Mouse (Mus musculus): ENCODE measurements around the gene Rdh5. TPM values are rescaled to one million over a fixed set of nuclear protein-coding genes. Genes with fewer than 3 reads are reported as not detected.

Rdh5 gene
- polyA plus RNA-seq, 1 experiment from 2014 or later, result 11.0 TPM

GRCm38 (mm10) chr10:128921883-128922821 lies 536 bp downstream of the Rdh5 start:
- peaks cover 13% of the 10 kb centered on the region for H3K36me3 ChIP-seq (replicated peaks)
- DNase-seq (ENCODE audit: extremely low spot score, low spot score), result no peak
- H3K27ac ChIP-seq, result peak overlapping the region; percentile 93
- peak overlapping the region; percentile 91 for H3K4me3 ChIP-seq
- peaks cover 56% of the 10 kb centered on the region for H3K4me1 ChIP-seq
- peaks cover 7% of the 10 kb centered on the region for H3K27me3 ChIP-seq (ENCODE audit: poor library complexity, severe bottlenecking)
- 76% methylated on average over 16 of the region's 16 CpGs for WGBS
- no peaks in the 10 kb centered on the region for H3K9me3 ChIP-seq

GRCm38 (mm10) chr10:128921251-128921650 lies 1.4 kb downstream of the Rdh5 start:
- peaks cover 21% of the 10 kb centered on the region for H3K36me3 ChIP-seq (replicated peaks)
- peak overlapping the region; percentile 20; the same call in 1 of the 2 replicates for H3K27ac ChIP-seq
- H3K9me3 ChIP-seq, result no peaks in the 10 kb centered on the region
- 0 out of 2 replicates have a peak, but pooled peaks cover 3% of the 10 kb centered on the region for H3K27me3 ChIP-seq (ENCODE audit: poor library complexity, severe bottlenecking)
- peaks cover 56% of the 10 kb centered on the region for H3K4me1 ChIP-seq
- no peak overlapping the region for H3K4me3 ChIP-seq
- DNase-seq (ENCODE audit: extremely low spot score, low spot score), result no peak
- WGBS, result 74% methylated on average over 1 of the region's 1 CpGs

- H3K36me3 ChIP-seq (replicated peaks), result peaks cover 24% of the 10 kb centered on the region
- no peak overlapping the region for H3K4me3 ChIP-seq
- H3K4me1 ChIP-seq, result peaks cover 56% of the 10 kb centered on the region
- 0 out of 2 replicates have a peak, but pooled peaks cover 3% of the 10 kb centered on the region for H3K27me3 ChIP-seq (ENCODE audit: poor library complexity, severe bottlenecking)
- peak overlapping the region; percentile 20; the same call in 1 of the 2 replicates for H3K27ac ChIP-seq
- no peaks in the 10 kb centered on the region for H3K9me3 ChIP-seq
- WGBS, result 77% methylated on average over 3 of the region's 3 CpGs
- DNase-seq (ENCODE audit: extremely low spot score, low spot score), result no peak
Measured at GRCm38 (mm10) chr10:128920736-128921161, 1.9 kb downstream of the Rdh5 start.

- no peak for DNase-seq (ENCODE audit: extremely low spot score, low spot score)
- Histone ChIP-seq H3K27me3 (ENCODE audit: poor library complexity, severe bottlenecking) (0 out of 2 replicates have a peak, but pooled peaks cover 3% of the 10 kb centered on the region), H3K36me3 (replicated peaks) (peaks cover 31% of the 10 kb centered on the region), H3K27ac (peak overlapping the region; percentile 36), H3K4me1 (peaks cover 56% of the 10 kb centered on the region), H3K9me3 (no peaks in the 10 kb centered on the region), H3K4me3 (no peak overlapping the region)
- WGBS, result 80% methylated on average over 7 of the region's 7 CpGs
Measured at GRCm38 (mm10) chr10:128919966-128920365, 2.7 kb downstream of the Rdh5 start.

GRCm38 (mm10) chr10:128919203-128919631 lies 3.5 kb downstream of the Rdh5 start:
- DNase-seq (ENCODE audit: extremely low spot score, low spot score), result no peak
- Histone ChIP-seq H3K4me3 (no peak overlapping the region), H3K27me3 (ENCODE audit: poor library complexity, severe bottlenecking) (0 out of 2 replicates have a peak, but pooled peaks cover 2% of the 10 kb centered on the region), H3K36me3 (replicated peaks) (peaks cover 33% of the 10 kb centered on the region), H3K27ac (peak overlapping the region; percentile 36), H3K4me1 (peaks cover 56% of the 10 kb centered on the region), H3K9me3 (no peaks in the 10 kb centered on the region)
- WGBS, result 13% methylated on average over 6 of the region's 6 CpGs

- Histone ChIP-seq H3K36me3 (replicated peaks) (peaks cover 41% of the 10 kb centered on the region), H3K27me3 (ENCODE audit: poor library complexity, severe bottlenecking) (no peaks in the 10 kb centered on the region), H3K9me3 (no peaks in the 10 kb centered on the region), H3K27ac (no peak overlapping the region), H3K4me3 (no peak overlapping the region), H3K4me1 (peaks cover 55% of the 10 kb centered on the region)
- no peak for DNase-seq (ENCODE audit: extremely low spot score, low spot score)
- WGBS, result 84% methylated on average over 7 of the region's 7 CpGs
Measured at GRCm38 (mm10) chr10:128918246-128918645, 4.4 kb downstream of the Rdh5 start.

GRCm38 (mm10) chr10:128917400-128917799 lies 5.3 kb downstream of the Rdh5 start:
- no peak for DNase-seq (ENCODE audit: extremely low spot score, low spot score)
- 85% methylated on average over 6 of the region's 6 CpGs for WGBS
- Histone ChIP-seq H3K9me3 (no peaks in the 10 kb centered on the region), H3K27ac (no peak overlapping the region), H3K36me3 (replicated peaks) (peaks cover 45% of the 10 kb centered on the region), H3K27me3 (ENCODE audit: poor library complexity, severe bottlenecking) (no peaks in the 10 kb centered on the region), H3K4me3 (no peak overlapping the region), H3K4me1 (peaks cover 54% of the 10 kb centered on the region)

GRCm38 (mm10) chr10:128916665-128917064 lies 6.0 kb downstream of the Rdh5 start:
- 86% methylated on average over 3 of the region's 3 CpGs for whole genome bisulfite sequencing
- Histone ChIP-seq H3K4me1 (peaks cover 49% of the 10 kb centered on the region), H3K27me3 (ENCODE audit: poor library complexity, severe bottlenecking) (peaks cover 3% of the 10 kb centered on the region; the same call in 1 of the 2 replicates), H3K27ac (no peak overlapping the region), H3K9me3 (no peaks in the 10 kb centered on the region), H3K36me3 (replicated peaks) (peaks cover 52% of the 10 kb centered on the region), H3K4me3 (no peak overlapping the region)
- no peak for DNase-seq (ENCODE audit: extremely low spot score, low spot score)

- DNase-seq (ENCODE audit: extremely low spot score, low spot score), result no peak
- Histone ChIP-seq H3K9me3 (no peaks in the 10 kb centered on the region), H3K27me3 (ENCODE audit: poor library complexity, severe bottlenecking) (peaks cover 14% of the 10 kb centered on the region), H3K36me3 (replicated peaks) (peaks cover 60% of the 10 kb centered on the region), H3K4me1 (peaks cover 46% of the 10 kb centered on the region), H3K4me3 (no peak overlapping the region), H3K27ac (no peak overlapping the region)
- WGBS, result 90% methylated on average over 2 of the region's 2 CpGs
Measured at GRCm38 (mm10) chr10:128915550-128915949, 7.1 kb downstream of the Rdh5 start.

- Histone ChIP-seq H3K27me3 (ENCODE audit: poor library complexity, severe bottlenecking) (peaks cover 21% of the 10 kb centered on the region), H3K27ac (no peak overlapping the region), H3K4me3 (no peak overlapping the region), H3K36me3 (replicated peaks) (peaks cover 60% of the 10 kb centered on the region), H3K4me1 (peaks cover 45% of the 10 kb centered on the region), H3K9me3 (no peaks in the 10 kb centered on the region)
- DNase-seq (ENCODE audit: extremely low spot score, low spot score), result no peak
- 83% methylated on average over 12 of the region's 12 CpGs for WGBS
Measured at GRCm38 (mm10) chr10:128913696-128914095, 9.0 kb downstream of the Rdh5 start.

GRCm38 (mm10) chr10:128913219-128913618 lies 9.5 kb downstream of the Rdh5 start:
- 8% methylated on average over 5 of the region's 5 CpGs for WGBS
- peaks cover 57% of the 10 kb centered on the region for H3K36me3 ChIP-seq (replicated peaks)
- H3K27ac ChIP-seq, result 0 out of 2 replicates have a peak overlapping the region, but pooled peaks have one; percentile 48
- H3K4me3 ChIP-seq, result no peak overlapping the region
- no peaks in the 10 kb centered on the region for H3K9me3 ChIP-seq
- DNase-seq (ENCODE audit: extremely low spot score, low spot score), result peak; percentile 91
- peaks cover 26% of the 10 kb centered on the region for H3K27me3 ChIP-seq (ENCODE audit: poor library complexity, severe bottlenecking)
- peaks cover 42% of the 10 kb centered on the region for H3K4me1 ChIP-seq

- no peaks in the 10 kb centered on the region for H3K9me3 ChIP-seq
- no peak overlapping the region for H3K4me3 ChIP-seq
- H3K27me3 ChIP-seq (ENCODE audit: poor library complexity, severe bottlenecking), result peaks cover 30% of the 10 kb centered on the region
- H3K4me1 ChIP-seq, result peaks cover 40% of the 10 kb centered on the region
- no peak for DNase-seq (ENCODE audit: extremely low spot score, low spot score)
- WGBS, result 87% methylated on average over 4 of the region's 4 CpGs
- H3K36me3 ChIP-seq (replicated peaks), result peaks cover 53% of the 10 kb centered on the region
- H3K27ac ChIP-seq, result 0 out of 2 replicates have a peak overlapping the region, but pooled peaks have one; percentile 48
Measured at GRCm38 (mm10) chr10:128912791-128913190, 9.9 kb downstream of the Rdh5 start.

GRCm38 (mm10) chr10:128912268-128912667 lies 10.4 kb downstream of the Rdh5 start:
- peaks cover 40% of the 10 kb centered on the region for H3K4me1 ChIP-seq
- DNase-seq (ENCODE audit: extremely low spot score, low spot score), result no peak
- no peak overlapping the region for H3K4me3 ChIP-seq
- no peak overlapping the region for H3K27ac ChIP-seq
- H3K27me3 ChIP-seq (ENCODE audit: poor library complexity, severe bottlenecking), result peaks cover 35% of the 10 kb centered on the region
- peaks cover 48% of the 10 kb centered on the region for H3K36me3 ChIP-seq (replicated peaks)
- WGBS, result 84% methylated on average over 4 of the region's 4 CpGs
- no peaks in the 10 kb centered on the region for H3K9me3 ChIP-seq
